In the genomic region with DNA sequence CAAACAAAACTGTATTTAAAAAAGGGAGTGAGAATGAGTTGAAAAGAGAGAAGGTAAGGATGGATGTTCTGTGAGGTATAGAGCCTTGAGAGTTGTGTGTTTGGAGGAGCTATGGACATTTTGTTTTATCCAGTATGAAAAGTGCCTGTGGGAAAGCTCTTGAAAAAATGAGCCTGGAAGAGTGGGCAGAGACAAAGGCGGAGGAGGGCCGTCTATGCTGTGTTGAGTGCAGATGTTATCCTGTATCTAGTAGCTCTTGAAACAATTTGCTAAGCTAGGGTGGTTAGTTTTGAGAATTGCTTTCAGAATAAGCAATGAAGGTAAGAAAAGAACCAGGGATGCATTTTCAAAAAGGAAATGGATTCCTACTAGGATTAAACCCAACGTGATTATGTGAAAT, we compare ENCODE assay signal across 21 mouse cellular contexts. TPM values are rescaled to one million over a fixed set of nuclear protein-coding genes. Genes with fewer than 3 reads are reported as not detected.
DNase-seq lines count a peak whose midpoint lies in the region; ATAC-seq lines count a peak whose summit lies in the region.
"Had no signal": no experiment of that assay in that cellular context is flagged by ENCODE, and none has a peak within 500 bp of the region (broad histone marks: within the 10 kb centered on the region; RNA-seq: fewer than 3 reads in every experiment).

No protein-coding gene starts in this region.

- ATAC-seq in frontal cortex, adult (ENCODE audit: low TSS enrichment) = peak; percentile 92
- ATAC-seq: activated CD4-positive, CD25-positive, alpha-beta regulatory T cell, adult 4 months; forebrain, embryonic 14.5 days; forebrain, postnatal 0 days had no signal

- no peak for DNase-seq in frontal cortex, postnatal 14 days (ENCODE audit: low spot score in 2 of 2)
- peak; percentile 21 for DNase-seq in heart, adult 11 months
- no peak for DNase-seq in heart, postnatal 4 days
- DNase-seq in right cerebral cortex, adult 2 months (ENCODE audit: low spot score in 2 of 2) = peak; percentile 31 to 37
- DNase-seq in right cerebral cortex, postnatal 10 days (ENCODE audit: low spot score in 2 of 2) = no peak
- DNase-seq in adrenal gland, postnatal 10 days = no peak
- DNase-seq: adrenal gland, adult 8-10 months; adrenal gland, postnatal 36 days; cerebellum, adult 11 months; cerebellum, adult 2 months; cerebellum, adult 9-11 months; cerebellum, postnatal 25 days; forebrain, postnatal 0 days; gastrocnemius, adult 2 months; gastrocnemius, postnatal 14 days; heart, adult 18-20 months; heart, postnatal 10 days; heart, postnatal 36 days had no signal

RNA-seq across cellular contexts. Expression of a gene that starts 22.0 kb away (rescaled TPM):
- 10 to 100 TPM; 21.0 to 24.6 TPM for total RNA-seq in heart, postnatal 4 days (2021)
- total RNA-seq in adrenal gland, postnatal 10 days (2021) = 10 to 100 TPM; 15.6 to 18.9 TPM

Comparison
In these comparisons a context has a peak if more than half of its experiments do, and no peak if none do; other contexts are left out.
1. DNase-seq: peak in heart, adult 11 months (single experiment) and right cerebral cortex, adult 2 months (2 of 2); none in frontal cortex, postnatal 14 days (0 of 2), heart, postnatal 4 days (single experiment), right cerebral cortex, postnatal 10 days (0 of 2) and adrenal gland, postnatal 10 days (single experiment).